Mouse (Mus musculus): ENCODE measurements around the gene Iqck. TPM values are rescaled to one million over a fixed set of nuclear protein-coding genes. Genes with fewer than 3 reads are reported as not detected.

Iqck gene
- total and polyA plus RNA-seq, 3 experiments: 0.39 to 0.68 (median 0.62) TPM

DNA sequence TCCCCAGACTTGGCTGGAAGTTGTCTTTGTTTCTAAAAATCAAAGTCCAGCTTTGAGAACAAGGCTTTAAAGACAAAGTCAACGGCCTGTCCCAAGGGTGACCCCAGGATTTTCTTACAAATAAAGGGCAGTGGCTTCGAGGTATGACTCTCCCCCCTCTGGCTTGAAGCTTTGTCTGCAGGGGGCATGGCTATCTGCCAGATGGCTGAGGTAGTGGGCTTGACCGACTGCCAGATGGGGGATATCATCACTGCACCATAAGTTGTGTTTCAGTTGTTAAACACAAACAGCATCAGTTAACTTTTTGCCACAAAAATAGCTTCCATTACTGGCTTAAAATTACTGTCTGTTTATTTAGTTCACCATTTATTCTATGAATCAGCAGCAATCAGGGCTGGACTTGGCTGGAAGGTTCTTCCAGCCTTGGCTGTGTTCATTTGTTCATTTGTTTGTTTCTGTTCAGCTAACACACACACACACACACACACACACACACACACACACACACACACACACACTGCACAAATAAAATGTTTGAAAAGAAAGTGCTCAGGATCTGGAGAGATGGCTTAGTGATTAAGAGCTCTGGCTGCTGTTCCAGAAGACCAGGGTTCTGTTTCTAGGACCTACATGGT lies 33.6 kb downstream of the Iqck start:
- Histone ChIP-seq H3K27me3 (replicated peaks) (no peaks in the 10 kb centered on the region), H3K36me3 (replicated peaks in 1 of 2; ENCODE audit: control insufficient read depth in 1 of 2, insufficient read depth in 1 of 2, low read length in 1 of 2) (no peaks in the 10 kb centered on the region), H3K4me3 (replicated peaks in 1 of 3; ENCODE audit: low read depth in 2 of 3, low read length in 2 of 3, poor library complexity in 1 of 3) (no peak overlapping the region), H3K79me2 (replicated peaks; ENCODE audit: control insufficient read depth, extremely low read depth, insufficient read depth, poor library complexity, severe bottlenecking) (no peaks in the 10 kb centered on the region), H3K9me3 (replicated peaks; ENCODE audit: low read length) (no peaks in the 10 kb centered on the region), H3K4me2 (ENCODE audit: insufficient read depth, low read depth, poor library complexity, severe bottlenecking) (no peak overlapping the region), H3K9ac (ENCODE audit: insufficient read depth, low read depth) (no peak overlapping the region), H3K4me1 (ENCODE audit: control insufficient read depth in 1 of 2, insufficient read depth in 2 of 2) (no peaks in the 10 kb centered on the region), H3K27ac (ENCODE audit: insufficient read depth, low read depth) (no peak overlapping the region)
- in situ Hi-C loops (cut with MboI; ENCODE audit: low pct_ligation_motif_present, low pct_unique_long_range_greater_than_20kb, low sequenced_read_pairs) (no loop called here), dilution Hi-C loops (cut with MboI; ENCODE audit: extremely low pct_ligation_motif_present, extremely low pct_unique_long_range_greater_than_20kb, low sequenced_read_pairs) (no loop called here)
- no peak for DNase-seq (ENCODE audit: extremely low read depth)
- TF ChIP-seq TBP (conservative IDR thresholded peaks at IDR 0.05; ENCODE audit: low read depth, low read length) (no peak), CHD1 (IDR thresholded peaks at IDR 0.05; ENCODE audit: low read depth, low read length) (no peak), MAX (IDR thresholded peaks at IDR 0.05; ENCODE audit: low read length) (no peak), ELF1 (IDR thresholded peaks at IDR 0.05; ENCODE audit: low read depth, low read length) (no peak), MAFK (IDR thresholded peaks at IDR 0.05; ENCODE audit: insufficient replicate concordance, low read length) (no peak), SIN3A (IDR thresholded peaks at IDR 0.05; ENCODE audit: low read length) (no peak)

DNA sequence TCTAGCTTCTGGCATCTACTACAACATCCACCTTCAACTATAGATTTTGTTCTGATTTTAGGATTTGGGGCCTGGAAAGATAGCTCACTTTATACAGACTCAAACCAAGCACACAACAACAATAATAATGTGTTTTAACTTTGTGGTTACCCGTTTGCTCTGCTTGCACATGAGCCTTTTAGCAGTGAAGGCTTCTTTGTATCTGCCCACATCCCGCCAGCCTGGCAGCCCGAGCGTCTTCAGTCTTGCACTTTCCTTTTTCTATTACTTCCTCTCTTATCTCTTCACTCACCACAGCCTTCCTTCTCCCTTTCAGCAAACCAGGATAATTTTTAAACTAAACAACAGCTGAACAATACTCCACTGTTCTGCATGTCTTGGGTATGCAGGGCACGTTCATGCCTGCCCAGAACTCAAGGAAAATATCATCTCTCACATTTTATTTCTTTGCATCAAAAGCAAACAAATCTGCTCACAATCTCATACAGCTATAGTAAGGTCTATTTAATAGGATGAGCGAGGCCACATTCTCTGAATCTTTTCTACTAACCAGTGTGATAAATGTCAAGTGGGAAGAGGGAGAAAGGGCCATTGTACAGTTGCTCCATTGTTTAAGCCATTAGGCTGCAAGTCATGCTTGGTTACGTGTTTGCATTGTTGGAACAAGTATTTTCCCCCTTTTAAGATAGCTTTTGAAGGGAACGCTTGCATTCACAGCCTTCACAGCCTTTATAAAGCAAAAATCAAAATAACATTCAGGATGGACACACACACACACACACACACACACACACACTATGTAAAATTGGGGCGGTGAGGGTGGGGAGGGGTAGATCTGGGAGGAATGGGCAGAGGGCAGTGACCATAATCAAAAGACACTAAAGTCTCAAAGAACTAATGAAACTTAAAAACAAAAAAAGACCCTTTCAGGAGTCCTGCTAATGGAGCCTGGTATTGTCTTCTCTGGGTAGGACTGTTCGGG lies 40.2 kb downstream of the Iqck start:
- Histone ChIP-seq H3K36me3 (replicated peaks in 1 of 2; ENCODE audit: control insufficient read depth in 1 of 2, insufficient read depth in 1 of 2, low read length in 1 of 2) (no peaks in the 10 kb centered on the region), H3K9me3 (replicated peaks; ENCODE audit: low read length) (no peaks in the 10 kb centered on the region), H3K4me2 (ENCODE audit: insufficient read depth, low read depth, poor library complexity, severe bottlenecking) (no peak overlapping the region), H3K4me3 (replicated peaks in 1 of 3; ENCODE audit: low read depth in 2 of 3, low read length in 2 of 3, poor library complexity in 1 of 3) (no peak overlapping the region), H3K27ac (ENCODE audit: insufficient read depth, low read depth) (no peak overlapping the region), H3K4me1 (ENCODE audit: control insufficient read depth in 1 of 2, insufficient read depth in 2 of 2) (0 out of 4 replicates have a peak, but pooled peaks cover 0 to 2% of the 10 kb centered on the region in 2 experiments), H3K27me3 (replicated peaks) (no peaks in the 10 kb centered on the region), H3K79me2 (replicated peaks; ENCODE audit: control insufficient read depth, extremely low read depth, insufficient read depth, poor library complexity, severe bottlenecking) (no peaks in the 10 kb centered on the region), H3K9ac (ENCODE audit: insufficient read depth, low read depth) (no peak overlapping the region)
- TF ChIP-seq POLR2AphosphoS2 (IDR thresholded peaks at IDR 0.05; ENCODE audit: low read depth, low read length): no peak
- no peak for TF ChIP-seq CHD1 (IDR thresholded peaks at IDR 0.05; ENCODE audit: low read depth, low read length)
- DNase-seq (ENCODE audit: extremely low read depth): no peak
- dilution Hi-C loops (cut with MboI; ENCODE audit: extremely low pct_ligation_motif_present, extremely low pct_unique_long_range_greater_than_20kb, low sequenced_read_pairs) (no loop called here), in situ Hi-C loops (cut with MboI; ENCODE audit: low pct_ligation_motif_present, low pct_unique_long_range_greater_than_20kb, low sequenced_read_pairs) (no loop called here)

DNA sequence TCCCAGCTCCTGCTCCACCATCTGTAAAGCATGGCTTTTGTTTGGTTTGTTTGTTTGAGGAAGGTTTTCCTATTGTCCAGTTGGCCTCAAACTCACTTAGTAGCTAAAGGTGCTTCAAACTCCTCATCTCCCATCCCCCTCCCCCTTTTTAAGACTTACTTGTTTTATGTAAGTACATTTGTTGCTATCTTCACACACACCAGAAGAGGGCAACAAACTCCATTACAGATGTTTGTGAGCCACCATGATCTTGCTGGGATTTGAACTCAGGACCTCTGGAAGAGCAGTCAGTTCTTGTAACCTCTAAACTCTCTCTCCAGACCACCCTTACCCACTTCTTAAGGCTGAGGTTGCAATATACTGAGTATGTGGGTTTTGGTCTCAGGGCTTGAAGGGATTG lies 42.5 kb downstream of the Iqck start:
- H3K9me3 ChIP-seq (replicated peaks; ENCODE audit: low read length): no peaks in the 10 kb centered on the region
- TF ChIP-seq USF1 (IDR thresholded peaks at IDR 0.05; ENCODE audit: low read depth, low read length) (no peak), EP300 (IDR thresholded peaks at IDR 0.05; ENCODE audit: low read length) (no peak), ZMIZ1 (IDR thresholded peaks at IDR 0.05; ENCODE audit: low read depth, low read length) (no peak), USF2 (conservative IDR thresholded peaks at IDR 0.05; ENCODE audit: low read depth, low read length) (no peak), RAD21 (IDR thresholded peaks at IDR 0.05; ENCODE audit: low read depth, low read length) (peak; percentile 5; the same call in 1 of the 2 replicates)
- H3K36me3 ChIP-seq (replicated peaks in 1 of 2; ENCODE audit: control insufficient read depth in 1 of 2, insufficient read depth in 1 of 2, low read length in 1 of 2): no peaks in the 10 kb centered on the region
- 0 out of 4 replicates have a peak, but pooled peaks cover 0 to 5% of the 10 kb centered on the region in 2 experiments for H3K4me1 ChIP-seq (ENCODE audit: control insufficient read depth in 1 of 2, insufficient read depth in 2 of 2)
- H3K4me3 ChIP-seq (replicated peaks in 1 of 3; ENCODE audit: low read depth in 2 of 3, low read length in 2 of 3, poor library complexity in 1 of 3): no peak overlapping the region
- H3K27ac ChIP-seq (ENCODE audit: insufficient read depth, low read depth): no peak overlapping the region
- in situ Hi-C loops (cut with MboI; ENCODE audit: low pct_ligation_motif_present, low pct_unique_long_range_greater_than_20kb, low sequenced_read_pairs) (no loop called here), dilution Hi-C loops (cut with MboI; ENCODE audit: extremely low pct_ligation_motif_present, extremely low pct_unique_long_range_greater_than_20kb, low sequenced_read_pairs) (no loop called here)
- H3K4me2 ChIP-seq (ENCODE audit: insufficient read depth, low read depth, poor library complexity, severe bottlenecking): no peak overlapping the region
- H3K79me2 ChIP-seq (replicated peaks; ENCODE audit: control insufficient read depth, extremely low read depth, insufficient read depth, poor library complexity, severe bottlenecking): no peaks in the 10 kb centered on the region
- DNase-seq (ENCODE audit: extremely low read depth): peak; percentile 11
- H3K9ac ChIP-seq (ENCODE audit: insufficient read depth, low read depth): no peak overlapping the region
- H3K27me3 ChIP-seq (replicated peaks): no peaks in the 10 kb centered on the region
